ENCODE assay signal across 9 mouse cellular contexts in genomic region chr1:182983496-182984127, GRCm38 (mm10). TPM values are rescaled to one million over a fixed set of nuclear protein-coding genes. Genes with fewer than 3 reads are reported as not detected.
DNase-seq lines count a peak whose midpoint lies in the region; ATAC-seq and TF ChIP-seq lines count a peak whose summit lies in the region.
"Had no signal": no experiment of that assay in that cellular context is flagged by ENCODE, and none has a peak within 500 bp of the region (broad histone marks: within the 10 kb centered on the region; RNA-seq: fewer than 3 reads in every experiment).

No protein-coding gene starts in this region.

- H3K9me3 ChIP-seq in heart, embryonic 10.5 days, result no peaks in the 10 kb centered on the region
- no peaks in the 10 kb centered on the region for H3K9me3 ChIP-seq in hindbrain, embryonic 13.5 days
- no peaks in the 10 kb centered on the region for H3K9me3 ChIP-seq in midbrain, embryonic 11.5 days (ENCODE audit: control insufficient read depth, low read length)

- peak overlapping the region; percentile 71 for H3K9ac ChIP-seq in hindbrain, embryonic 13.5 days
- H3K9ac ChIP-seq in midbrain, embryonic 11.5 days (ENCODE audit: low read length), result peak overlapping the region; percentile 70

- 40% methylated on average over 14 of the region's 14 CpGs for WGBS in heart, embryonic 10.5 days
- 62% methylated on average over 14 of the region's 14 CpGs for WGBS in hindbrain, embryonic 13.5 days
- WGBS in midbrain, embryonic 11.5 days, result 61% methylated on average over 14 of the region's 14 CpGs

- H3K4me1 ChIP-seq in heart, embryonic 10.5 days, result peaks cover 23% of the 10 kb centered on the region
- no peaks in the 10 kb centered on the region for H3K4me1 ChIP-seq in cortical plate, adult 2 months (ENCODE audit: control insufficient read depth, insufficient read depth, low read length)
- H3K4me1 ChIP-seq in hindbrain, embryonic 13.5 days (replicated peaks), result peaks cover 10% of the 10 kb centered on the region
- 0 out of 2 replicates have a peak, but pooled peaks cover 4% of the 10 kb centered on the region for H3K4me1 ChIP-seq in midbrain, embryonic 11.5 days (ENCODE audit: control insufficient read depth, insufficient read depth, low read length)

- peak overlapping the region; percentile 55 for H3K4me2 ChIP-seq in hindbrain, embryonic 13.5 days
- H3K4me2 ChIP-seq in midbrain, embryonic 11.5 days, result peak overlapping the region; percentile 55

- peaks cover 17% of the 10 kb centered on the region; the same call in 1 of the 2 replicates for H3K27me3 ChIP-seq in heart, embryonic 10.5 days (ENCODE audit: insufficient read depth, poor library complexity, severe bottlenecking)
- H3K27me3 ChIP-seq in hindbrain, embryonic 13.5 days, result peaks cover 20% of the 10 kb centered on the region; the same call in 1 of the 2 replicates
- no peaks in the 10 kb centered on the region for H3K27me3 ChIP-seq in midbrain, embryonic 11.5 days (ENCODE audit: control insufficient read depth, insufficient read depth, low read length)

- H3K27ac ChIP-seq in heart, embryonic 10.5 days, result peak overlapping the region; percentile 90
- H3K27ac ChIP-seq in cortical plate, adult 2 months (ENCODE audit: insufficient read depth, low read length), result no peak overlapping the region
- H3K27ac ChIP-seq in hindbrain, embryonic 13.5 days, result peak overlapping the region; percentile 73
- H3K27ac ChIP-seq in midbrain, embryonic 11.5 days (ENCODE audit: low read depth, low read length), result no peak overlapping the region

- no peak for DNase-seq in heart, embryonic 10.5 days (ENCODE audit: low spot score)
- no peak for DNase-seq in heart, adult 8-10 months (ENCODE audit: low spot score)
- no peak for DNase-seq in midbrain, embryonic 11.5 days (ENCODE audit: low spot score, missing footprints)
- no peak for DNase-seq in ovary, postnatal 36 days (ENCODE audit: low spot score)
- DNase-seq in thymus, postnatal 36 days, result no peak
- DNase-seq in thymus, postnatal 10 days (ENCODE audit: low spot score in 2 of 2), result no peak

- no peak for TF ChIP-seq POLR2A in cortical plate, adult 2 months (IDR thresholded peaks at IDR 0.05; ENCODE audit: extremely low read depth, insufficient read depth, low read length)

- peak; percentile 49; the same call in 1 of the 2 replicates for ATAC-seq in hindbrain, embryonic 13.5 days (ENCODE audit: low FRiP score)
- peak; percentile 58 for ATAC-seq in midbrain, embryonic 11.5 days (ENCODE audit: low FRiP score)

- no peaks in the 10 kb centered on the region for H3K36me3 ChIP-seq in heart, embryonic 10.5 days
- no peaks in the 10 kb centered on the region for H3K36me3 ChIP-seq in hindbrain, embryonic 13.5 days
- H3K36me3 ChIP-seq in midbrain, embryonic 11.5 days (ENCODE audit: control insufficient read depth, insufficient read depth, low read length), result no peaks in the 10 kb centered on the region
- H3K36me3 ChIP-seq: G1E had no signal

- TF ChIP-seq CTCF in cortical plate, adult 2 months (IDR thresholded peaks at IDR 0.05; ENCODE audit: extremely low read depth, insufficient read depth, low read length), result no peak

- H3K4me3 ChIP-seq in heart, embryonic 10.5 days, result peak overlapping the region; percentile 50
- peak overlapping the region; percentile 12; the same call in 1 of the 2 replicates for H3K4me3 ChIP-seq in cortical plate, adult 2 months (ENCODE audit: insufficient read depth, low read length)
- peak overlapping the region; percentile 28 for H3K4me3 ChIP-seq in hindbrain, embryonic 13.5 days
- peak overlapping the region; percentile 30; the same call in 1 of the 2 replicates for H3K4me3 ChIP-seq in midbrain, embryonic 11.5 days (ENCODE audit: low read depth, low read length)

RNA-seq across cellular contexts. Expression of gene Tlr5, which starts 29.0 kb away (rescaled TPM):
- 1.8 and 3.3 TPM in 2 replicates for polyA plus RNA-seq in heart, embryonic 10.5 days (2016; fragmentation: Nextera tagmentation; extraction: Ambion mirVana)
- 1 to 10 TPM in 2 of 4 experiments, under 1 TPM in 2; 0.69 to 1.1 (median 0.99) TPM for total RNA-seq in heart, adult 8-10 months (2022)
- polyA plus RNA-seq in cortical plate, adult 2 months (2012; rRNA removed), result 0.42 and 0.53 TPM in 2 replicates
- polyA plus RNA-seq in hindbrain, embryonic 13.5 days (2015; fragmentation: Nextera tagmentation; extraction: Ambion mirVana), result 0.06 and 0.23 TPM in 2 replicates
- 0.57 and 0.79 TPM in 2 replicates for polyA plus RNA-seq in midbrain, embryonic 11.5 days (2014; fragmentation: Nextera tagmentation; extraction: Ambion mirVana)
- polyA plus RNA-seq: G1E had no signal

Comparison
In these comparisons a context has a peak if more than half of its experiments do, and no peak if none do; other contexts are left out.
1. H3K27ac ChIP-seq: peak in heart, embryonic 10.5 days (single experiment) and hindbrain, embryonic 13.5 days (single experiment); none in cortical plate, adult 2 months (single experiment) and midbrain, embryonic 11.5 days (single experiment).
2. Peak in every context shown above with its lines, with median percentiles within 50 percentile points of each other: H3K4me3 ChIP-seq.